23 mouse cellular contexts compared by ENCODE assay signal in the genomic region with DNA sequence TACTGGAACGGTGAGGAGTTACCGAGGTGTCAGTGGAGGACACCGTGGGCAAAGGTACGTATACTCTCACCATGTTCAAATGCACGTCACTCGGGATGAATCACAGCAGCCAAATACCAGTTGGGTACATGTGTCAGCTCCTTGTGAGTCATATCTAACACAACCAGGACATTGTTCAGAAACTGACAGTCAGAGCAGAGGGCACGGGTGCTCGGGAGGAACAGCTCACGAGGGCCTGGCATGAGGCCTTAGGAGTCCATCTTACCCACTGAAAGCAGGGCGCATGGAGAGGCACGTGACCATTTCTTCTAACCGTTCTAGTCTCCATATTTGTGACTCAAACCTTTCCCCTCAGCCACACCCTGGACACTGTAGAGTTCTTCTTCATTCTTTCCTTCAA. TPM values are rescaled to one million over a fixed set of nuclear protein-coding genes. Genes with fewer than 3 reads are reported as not detected.
DNase-seq lines count a peak whose midpoint lies in the region; ATAC-seq and TF ChIP-seq lines count a peak whose summit lies in the region.
"Had no signal": no experiment of that assay in that cellular context is flagged by ENCODE, and none has a peak within 500 bp of the region (broad histone marks: within the 10 kb centered on the region; RNA-seq: fewer than 3 reads in every experiment).

No protein-coding gene starts in this region.

- 54% methylated on average over 12 of the region's 12 CpGs for WGBS in cerebellum, adult 2 months
- WGBS in midbrain, postnatal 0 days, result 90% methylated on average over 12 of the region's 12 CpGs

- H3K27ac ChIP-seq in cerebellum, adult 2 months (ENCODE audit: insufficient read depth, low read length), result peak overlapping the region; percentile 56; the same call in 1 of the 2 replicates
- H3K27ac ChIP-seq in bone marrow macrophage, adult 2 months (ENCODE audit: insufficient read depth, low read depth, low read length), result peak overlapping the region; percentile 60
- H3K27ac ChIP-seq in gastrocnemius, adult 2 months, result no peak overlapping the region
- H3K27ac ChIP-seq in midbrain, postnatal 0 days (ENCODE audit: low read depth, low read length), result no peak overlapping the region
- H3K27ac ChIP-seq: limb, embryonic 10.5 days; liver, embryonic 14.5 days had no signal

- H3K4me3 ChIP-seq in cerebellum, adult 2 months (replicated peaks; ENCODE audit: insufficient read depth, low read depth, low read length), result no peak overlapping the region
- H3K4me3 ChIP-seq in bone marrow macrophage, adult 2 months (ENCODE audit: insufficient read depth, low read length), result no peak overlapping the region
- H3K4me3 ChIP-seq in gastrocnemius, adult 2 months, result no peak overlapping the region
- H3K4me3 ChIP-seq in midbrain, postnatal 0 days (ENCODE audit: low read depth, low read length), result no peak overlapping the region
- H3K4me3 ChIP-seq: heart, embryonic 12.5 days; limb, embryonic 10.5 days had no signal

- H3K27me3 ChIP-seq in cerebellum, adult 2 months (ENCODE audit: control insufficient read depth, insufficient read depth, low read length), result no peaks in the 10 kb centered on the region
- H3K27me3 ChIP-seq in midbrain, postnatal 0 days (ENCODE audit: insufficient read depth, low read length), result no peaks in the 10 kb centered on the region
- H3K27me3 ChIP-seq: heart, embryonic 12.5 days had no signal

- no peaks in the 10 kb centered on the region for H3K36me3 ChIP-seq in midbrain, postnatal 0 days (ENCODE audit: insufficient read depth, low read length)
- H3K36me3 ChIP-seq: heart, embryonic 12.5 days had no signal

- intact Hi-C loops in gastrocnemius, adult 2 months (cut with DNase I), result no loop called here
- intact Hi-C loops in heart, postnatal 14 days (cut with DNase I), result no loop called here

- TF ChIP-seq CTCF in cerebellum, adult 2 months (IDR thresholded peaks at IDR 0.05; ENCODE audit: borderline replicate concordance, insufficient read depth, low read depth, low read length), result no peak
- TF ChIP-seq CTCF in bone marrow macrophage, adult 2 months (IDR thresholded peaks at IDR 0.05; ENCODE audit: low read depth, low read length), result no peak
- TF ChIP-seq CTCF in gastrocnemius, adult 2 months (IDR thresholded peaks at IDR 0.05), result no peak
- TF ChIP-seq CTCF in midbrain, postnatal 0 days (IDR thresholded peaks at IDR 0.05), result no peak

- H3K4me2 ChIP-seq in midbrain, postnatal 0 days (ENCODE audit: low read depth, low read length, poor library complexity, severe bottlenecking), result no peak overlapping the region
- H3K4me2 ChIP-seq: heart, embryonic 12.5 days; midbrain, embryonic 11.5 days had no signal

- no peak for ATAC-seq in midbrain, postnatal 0 days (ENCODE audit: low FRiP score)
- ATAC-seq: inflammation-experienced regulatory T-cells, adult 6 months had no signal

- TF ChIP-seq POLR2A in cerebellum, adult 2 months (IDR thresholded peaks at IDR 0.05; ENCODE audit: borderline replicate concordance, insufficient read depth, low read length), result no peak
- TF ChIP-seq POLR2A in bone marrow macrophage, adult 2 months (IDR thresholded peaks at IDR 0.05; ENCODE audit: borderline replicate concordance, low read depth, low read length), result no peak

- no peak overlapping the region for H3K9ac ChIP-seq in midbrain, postnatal 0 days (replicated peaks; ENCODE audit: low read length, poor library complexity, severe bottlenecking)
- H3K9ac ChIP-seq: heart, embryonic 12.5 days; liver, embryonic 14.5 days had no signal

- no peaks in the 10 kb centered on the region for H3K9me3 ChIP-seq in midbrain, postnatal 0 days (ENCODE audit: low read length)
- H3K9me3 ChIP-seq: G1E; heart, embryonic 12.5 days; limb, embryonic 10.5 days had no signal

- peaks cover 8% of the 10 kb centered on the region for H3K4me1 ChIP-seq in cerebellum, adult 2 months (ENCODE audit: control insufficient read depth, insufficient read depth, low read length)
- peaks cover 28% of the 10 kb centered on the region for H3K4me1 ChIP-seq in bone marrow macrophage, adult 2 months (ENCODE audit: control insufficient read depth, insufficient read depth, low read length)
- no peaks in the 10 kb centered on the region for H3K4me1 ChIP-seq in midbrain, postnatal 0 days (ENCODE audit: insufficient read depth, low read length)

- peak in 1 of 2 experiments; percentile 40 for DNase-seq in cerebellum, adult 2 months
- no peak for DNase-seq in cerebellum, adult 11 months
- DNase-seq in 3134 (ENCODE audit: extremely low read depth, insufficient read length, low spot score) (peak; percentile 86), NIH3T3 (ENCODE audit: low read depth) (peak; percentile 94)
- no peak for DNase-seq in gastrocnemius, adult 2 months
- DNase-seq in midbrain, postnatal 0 days (ENCODE audit: low spot score), result no peak
- DNase-seq in heart, postnatal 14 days, result no peak
- DNase-seq: B cell, adult 2 months; cerebellum, postnatal 25 days; kidney, adult 9 months; lung, postnatal 10 days had no signal

RNA-seq across cellular contexts. Expression of a gene that starts 8.6 kb away (rescaled TPM):
- polyA plus RNA-seq in cerebellum, adult 2 months (2012; rRNA removed), result 35.9 and 36.8 TPM in 2 replicates
- polyA plus RNA-seq in bone marrow macrophage, adult 2 months (2012; ENCODE audit: insufficient read depth, insufficient read length, missing spikeins), result 11.3 and 11.8 TPM in 2 replicates
- 10 to 100 TPM; 11.9 to 13.4 TPM for total RNA-seq in gastrocnemius, adult 2 months (2021)
- total RNA-seq in midbrain, postnatal 0 days (2014; rRNA removed), result 31.2 and 31.6 TPM in 2 replicates
- 6.5 and 7.0 TPM in 2 replicates for polyA plus RNA-seq in midbrain, postnatal 0 days (2015; fragmentation: Nextera tagmentation; extraction: Ambion mirVana)
- 10 to 100 TPM; 13.1 to 15.4 TPM for total RNA-seq in heart, postnatal 14 days (2021)

RNA-seq across cellular contexts. Expression of a gene that starts 23.6 kb away (rescaled TPM):
- 24.9 and 25.3 TPM in 2 replicates for polyA plus RNA-seq in cerebellum, adult 2 months (2012; rRNA removed)
- 11.4 and 13.6 TPM in 2 replicates for polyA plus RNA-seq in bone marrow macrophage, adult 2 months (2012; ENCODE audit: insufficient read depth, insufficient read length, missing spikeins)
- 1 to 10 TPM; 6.0 to 8.2 TPM for total RNA-seq in gastrocnemius, adult 2 months (2021)
- 43.1 and 46.3 TPM in 2 replicates for total RNA-seq in midbrain, postnatal 0 days (2014; rRNA removed)
- polyA plus RNA-seq in midbrain, postnatal 0 days (2015; fragmentation: Nextera tagmentation; extraction: Ambion mirVana), result 49.9 and 51.2 TPM in 2 replicates
- 10 to 100 TPM; 17.6 to 20.0 TPM for total RNA-seq in heart, postnatal 14 days (2021)

RNA-seq across cellular contexts. Expression of a gene that starts 43.4 kb away (rescaled TPM):
- polyA plus RNA-seq in cerebellum, adult 2 months (2012; rRNA removed), result not detected in 2 replicates
- not detected in 2 replicates for polyA plus RNA-seq in bone marrow macrophage, adult 2 months (2012; ENCODE audit: insufficient read depth, insufficient read length, missing spikeins)
- not detected for total RNA-seq in gastrocnemius, adult 2 months (2021)
- not detected in 2 replicates for total RNA-seq in midbrain, postnatal 0 days (2014; rRNA removed)
- polyA plus RNA-seq in midbrain, postnatal 0 days (2015; fragmentation: Nextera tagmentation; extraction: Ambion mirVana), result not detected in 2 replicates
- not detected for total RNA-seq in heart, postnatal 14 days (2021)
- total RNA-seq: gastrocnemius, postnatal 4 days; hematopoietic stem cell, adult 5-6 weeks; layer of hippocampus, adult 8-10 months had no signal
- polyA plus RNA-seq: embryonic facial prominence, embryonic 11.5 days; frontal cortex, adult 2 months; G1E; heart, embryonic 12.5 days; inflammation-experienced regulatory T-cells, adult 6 months; limb, embryonic 10.5 days; liver, embryonic 14.5 days; midbrain, embryonic 11.5 days had no signal

Comparison
In these comparisons a context has a peak if more than half of its experiments do, and no peak if none do; other contexts are left out.
1. DNase-seq: peak in 3134 (single experiment) and NIH3T3 (single experiment); none in cerebellum, adult 11 months (single experiment), gastrocnemius, adult 2 months (single experiment), midbrain, postnatal 0 days (single experiment) and heart, postnatal 14 days (0 of 2).
2. H3K27ac ChIP-seq: peak in cerebellum, adult 2 months (single experiment) and bone marrow macrophage, adult 2 months (single experiment); none in gastrocnemius, adult 2 months (single experiment) and midbrain, postnatal 0 days (single experiment).